ENCODE assay signal across 9 mouse cellular contexts in genomic region chr1:181852466-181852865, GRCm38 (mm10). TPM values are rescaled to one million over a fixed set of nuclear protein-coding genes. Genes with fewer than 3 reads are reported as not detected.
DNase-seq lines count a peak whose midpoint lies in the region; ATAC-seq and TF ChIP-seq lines count a peak whose summit lies in the region.
"Had no signal": no experiment of that assay in that cellular context is flagged by ENCODE, and none has a peak within 500 bp of the region (broad histone marks: within the 10 kb centered on the region; RNA-seq: fewer than 3 reads in every experiment).

No protein-coding gene starts in this region.

- no peak for TF ChIP-seq CTCF in bone marrow, adult 2 months (IDR thresholded peaks at IDR 0.05; ENCODE audit: control insufficient read depth, insufficient read depth, low read length)
- no peak for TF ChIP-seq CTCF in lung, postnatal 0 days (IDR thresholded peaks at IDR 0.05)

- ATAC-seq in lung, postnatal 0 days = peak; percentile 60
- no peak for ATAC-seq in midbrain, embryonic 11.5 days (ENCODE audit: low FRiP score)

- peak overlapping the region; percentile 69 for H3K4me3 ChIP-seq in bone marrow, adult 2 months (replicated peaks; ENCODE audit: control insufficient read depth, low read depth, low read length)
- peak overlapping the region; percentile 28 for H3K4me3 ChIP-seq in lung, postnatal 0 days (ENCODE audit: low read depth, low read length)
- no peak overlapping the region for H3K4me3 ChIP-seq in midbrain, embryonic 11.5 days (ENCODE audit: low read depth, low read length)
- H3K4me3 ChIP-seq: neural tube, embryonic 12.5 days had no signal

- WGBS in bone marrow, adult 2 months = 2% methylated on average over 13 of the region's 13 CpGs
- 25% methylated on average over 13 of the region's 13 CpGs for WGBS in lung, postnatal 0 days
- WGBS in midbrain, embryonic 11.5 days = 48% methylated on average over 13 of the region's 13 CpGs

- peak overlapping the region; percentile 92 for H3K27ac ChIP-seq in bone marrow, adult 2 months (ENCODE audit: control insufficient read depth, insufficient read depth, low read depth, low read length, poor library complexity)
- peak overlapping the region; percentile 91 for H3K27ac ChIP-seq in lung, postnatal 0 days (ENCODE audit: low read length)
- no peak overlapping the region for H3K27ac ChIP-seq in midbrain, embryonic 11.5 days (ENCODE audit: low read depth, low read length)
- H3K27ac ChIP-seq: neural tube, embryonic 12.5 days had no signal

- peak overlapping the region; percentile 39 for H3K9ac ChIP-seq in lung, postnatal 0 days (replicated peaks; ENCODE audit: low read depth)
- H3K9ac ChIP-seq in midbrain, embryonic 11.5 days (ENCODE audit: low read length) = no peak overlapping the region
- H3K9ac ChIP-seq: neural tube, embryonic 12.5 days had no signal

- peaks cover 5% of the 10 kb centered on the region; the same call in 1 of the 2 replicates for H3K4me1 ChIP-seq in bone marrow, adult 2 months (ENCODE audit: control insufficient read depth, insufficient read depth, low read length)
- no peaks in the 10 kb centered on the region for H3K4me1 ChIP-seq in lung, postnatal 0 days (ENCODE audit: insufficient read depth, low read depth, low read length)
- H3K4me1 ChIP-seq in midbrain, embryonic 11.5 days (ENCODE audit: control insufficient read depth, insufficient read depth, low read length) = peaks cover 3% of the 10 kb centered on the region; the same call in 1 of the 2 replicates

- H3K9me3 ChIP-seq in lung, postnatal 0 days (ENCODE audit: low read length) = no peaks in the 10 kb centered on the region
- no peaks in the 10 kb centered on the region for H3K9me3 ChIP-seq in midbrain, embryonic 11.5 days (ENCODE audit: control insufficient read depth, low read length)
- H3K9me3 ChIP-seq: neural tube, embryonic 12.5 days had no signal

- TF ChIP-seq EP300 in lung, postnatal 0 days (IDR thresholded peaks at IDR 0.05) = 0 out of 2 replicates have a peak, but pooled peaks have one; percentile 35

- H3K4me2 ChIP-seq in lung, postnatal 0 days (replicated peaks; ENCODE audit: low read depth, low read length) = peak overlapping the region; percentile 53
- H3K4me2 ChIP-seq in midbrain, embryonic 11.5 days = no peak overlapping the region

- no peak for TF ChIP-seq POLR2A in bone marrow, adult 2 months (IDR thresholded peaks at IDR 0.05; ENCODE audit: borderline replicate concordance, control insufficient read depth, low read depth, low read length)

- peak; percentile 56 for DNase-seq in CD4-positive, CD25-positive, alpha-beta regulatory T cell, adult 2 months (ENCODE audit: low read depth, low spot score)
- peak; percentile 12 for DNase-seq in kidney, adult 11 months
- peak; percentile 46 for DNase-seq in lung, postnatal 0 days (ENCODE audit: low spot score)
- no peak for DNase-seq in retina, postnatal 1 day
- DNase-seq in right cerebral cortex, adult 2 months (ENCODE audit: low spot score in 2 of 2) = no peak
- no peak for DNase-seq in midbrain, embryonic 11.5 days (ENCODE audit: low spot score, missing footprints)
- no peak for DNase-seq in left cerebral cortex, adult 18-20 months (ENCODE audit: low spot score in 2 of 2)

- H3K36me3 ChIP-seq in lung, postnatal 0 days (ENCODE audit: insufficient read depth, low read length) = no peaks in the 10 kb centered on the region
- no peaks in the 10 kb centered on the region for H3K36me3 ChIP-seq in midbrain, embryonic 11.5 days (ENCODE audit: control insufficient read depth, insufficient read depth, low read length)
- H3K36me3 ChIP-seq: neural tube, embryonic 12.5 days had no signal

- no peaks in the 10 kb centered on the region for H3K27me3 ChIP-seq in lung, postnatal 0 days (replicated peaks; ENCODE audit: insufficient read depth, low read length)
- no peaks in the 10 kb centered on the region for H3K27me3 ChIP-seq in midbrain, embryonic 11.5 days (ENCODE audit: control insufficient read depth, insufficient read depth, low read length)
- H3K27me3 ChIP-seq: neural tube, embryonic 12.5 days had no signal

RNA-seq across cellular contexts. Expression of gene Lbr, which starts 9.6 kb away (rescaled TPM):
- polyA plus RNA-seq in bone marrow, adult 2 months (2011; ENCODE audit: insufficient read depth, insufficient read length, low replicate concordance, missing spikeins) = 160 and 176 TPM in 2 replicates
- polyA plus RNA-seq in lung, postnatal 0 days (2015; fragmentation: Nextera tagmentation; extraction: Ambion mirVana) = 51.7 and 54.3 TPM in 2 replicates
- polyA plus RNA-seq in midbrain, embryonic 11.5 days (2014; fragmentation: Nextera tagmentation; extraction: Ambion mirVana) = 208 and 230 TPM in 2 replicates
- total RNA-seq in left cerebral cortex, adult 18-20 months (2021) = 10 to 100 TPM; 13.0 to 15.6 TPM

Comparison
In these comparisons a context has a peak if more than half of its experiments do, and no peak if none do; other contexts are left out.
1. DNase-seq: peak in CD4-positive, CD25-positive, alpha-beta regulatory T cell, adult 2 months (single experiment), kidney, adult 11 months (single experiment) and lung, postnatal 0 days (single experiment); none in retina, postnatal 1 day (single experiment), right cerebral cortex, adult 2 months (0 of 2), midbrain, embryonic 11.5 days (single experiment) and left cerebral cortex, adult 18-20 months (0 of 2).